Mouse (Mus musculus): Measurements from ENCODE around the gene Acbd3. TPM values are rescaled to one million over a fixed set of nuclear protein-coding genes. Genes with fewer than 3 reads are reported as not detected.

The Acbd3 gene
- 21.8 and 22.5 TPM in 2 replicates for polyA plus RNA-seq (2015; fragmentation: Nextera tagmentation; extraction: Ambion mirVana)

DNA sequence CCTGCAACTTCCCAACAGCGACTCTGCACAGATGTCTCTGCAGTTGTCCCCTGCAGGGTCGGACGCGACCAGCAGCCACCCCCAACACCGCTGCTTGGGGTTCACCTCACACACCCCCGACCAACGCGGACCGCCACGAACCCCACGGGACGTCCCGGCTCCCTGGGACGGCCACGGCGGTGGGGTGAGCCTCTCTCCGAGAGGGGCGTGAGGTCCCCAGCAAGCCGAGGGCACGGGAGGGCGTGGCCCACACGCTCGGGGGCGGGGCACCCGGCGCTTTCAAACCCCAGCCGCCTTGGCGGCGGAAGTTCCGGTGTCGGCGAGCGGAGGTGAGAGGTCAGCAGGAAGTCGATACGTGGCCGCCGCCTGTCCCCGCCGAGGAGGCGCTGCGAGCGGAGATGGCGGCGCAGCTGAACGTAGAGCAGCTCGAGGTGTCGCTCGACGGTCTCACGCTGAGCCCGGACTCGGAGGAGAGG lies at the start of gene Acbd3:
Acbd3 (plus strand) TSS at position 340 of the 476 bp plus-strand sequence.
- Histone ChIP-seq H3K4me3 (ENCODE audit: low read length) (peak within 1 kb of the TSS; percentile 100), H3K9me3 (ENCODE audit: control insufficient read depth, low read length) (no peaks in the 10 kb centered on the region), H3K27me3 (replicated peaks; ENCODE audit: control insufficient read depth, insufficient read depth, low read length) (no peaks in the 10 kb centered on the region), H3K36me3 (ENCODE audit: control insufficient read depth, insufficient read depth, low read length) (no peaks in the 10 kb centered on the region), H3K27ac (ENCODE audit: low read depth, low read length) (peak within 1 kb of the TSS; percentile 91), H3K4me1 (ENCODE audit: control insufficient read depth, insufficient read depth, low read depth, low read length) (peaks cover 26% of the 10 kb centered on the region), H3K4me2 (ENCODE audit: low read length) (peak within 1 kb of the TSS; percentile 88), H3K9ac (ENCODE audit: low read depth, low read length) (peak within 1 kb of the TSS; percentile 99)
- peak; percentile 97 for ATAC-seq
- WGBS: 0% methylated on average over 48 of the region's 52 CpGs

- WGBS: 94% methylated on average over 7 of the region's 7 CpGs
- peaks cover 6% of the 10 kb centered on the region; the same call in 1 of the 2 replicates for H3K36me3 ChIP-seq (ENCODE audit: control insufficient read depth, insufficient read depth, low read length)
- no peak overlapping the region for H3K27ac ChIP-seq (ENCODE audit: low read depth, low read length)
- no peak overlapping the region for H3K4me3 ChIP-seq (ENCODE audit: low read length)
- ATAC-seq: no peak
- no peak overlapping the region for H3K4me2 ChIP-seq (ENCODE audit: low read length)
- H3K4me1 ChIP-seq (ENCODE audit: control insufficient read depth, insufficient read depth, low read depth, low read length): no peaks in the 10 kb centered on the region
- H3K9me3 ChIP-seq (ENCODE audit: control insufficient read depth, low read length): no peaks in the 10 kb centered on the region
- no peak overlapping the region for H3K9ac ChIP-seq (ENCODE audit: low read depth, low read length)
- H3K27me3 ChIP-seq (replicated peaks; ENCODE audit: control insufficient read depth, insufficient read depth, low read length): peaks cover 15% of the 10 kb centered on the region
Measured at GRCm38 (mm10) chr1:180691284-180691683, 34.6 kb upstream of the Acbd3 start.

GRCm38 (mm10) chr1:180696626-180697352 lies 29.1 kb upstream of the Acbd3 start, which contains the start of gene Mixl1:
Gene Mixl1 (minus strand): TSS chr1:180697034.
- peak within 1 kb of the TSS; percentile 49 for H3K4me2 ChIP-seq (ENCODE audit: low read length)
- peak within 1 kb of the TSS; percentile 41 for H3K9ac ChIP-seq (ENCODE audit: low read depth, low read length)
- H3K4me3 ChIP-seq (ENCODE audit: low read length): peak within 1 kb of the TSS; percentile 43
- H3K4me1 ChIP-seq (ENCODE audit: control insufficient read depth, insufficient read depth, low read depth, low read length): peaks cover 4% of the 10 kb centered on the region; the same call in 1 of the 2 replicates
- ATAC-seq: no peak
- WGBS: under 1% methylated on average over 79 of the region's 79 CpGs
- peaks cover 35% of the 10 kb centered on the region for H3K27me3 ChIP-seq (replicated peaks; ENCODE audit: control insufficient read depth, insufficient read depth, low read length)
- H3K27ac ChIP-seq (ENCODE audit: low read depth, low read length): no peak within 1 kb of the TSS
- no peaks in the 10 kb centered on the region for H3K36me3 ChIP-seq (ENCODE audit: control insufficient read depth, insufficient read depth, low read length)
- H3K9me3 ChIP-seq (ENCODE audit: control insufficient read depth, low read length): no peaks in the 10 kb centered on the region

- no peak for ATAC-seq
- Histone ChIP-seq H3K9ac (ENCODE audit: low read depth, low read length) (no peak overlapping the region), H3K9me3 (ENCODE audit: control insufficient read depth, low read length) (no peaks in the 10 kb centered on the region), H3K27me3 (replicated peaks; ENCODE audit: control insufficient read depth, insufficient read depth, low read length) (peaks cover 35% of the 10 kb centered on the region), H3K4me2 (ENCODE audit: low read length) (no peak overlapping the region), H3K27ac (ENCODE audit: low read depth, low read length) (no peak overlapping the region), H3K4me3 (ENCODE audit: low read length) (no peak overlapping the region), H3K36me3 (ENCODE audit: control insufficient read depth, insufficient read depth, low read length) (no peaks in the 10 kb centered on the region), H3K4me1 (ENCODE audit: control insufficient read depth, insufficient read depth, low read depth, low read length) (peaks cover 4% of the 10 kb centered on the region; the same call in 1 of the 2 replicates)
- 68% methylated on average over 5 of the region's 5 CpGs for WGBS
Measured at GRCm38 (mm10) chr1:180698063-180698462, 27.8 kb upstream of the Acbd3 start.

GRCm38 (mm10) chr1:180703400-180703799 lies 22.4 kb upstream of the Acbd3 start:
- no peak for ATAC-seq
- 59% methylated on average over 6 of the region's 6 CpGs for WGBS
- no peaks in the 10 kb centered on the region for H3K36me3 ChIP-seq (ENCODE audit: control insufficient read depth, insufficient read depth, low read length)
- no peaks in the 10 kb centered on the region for H3K9me3 ChIP-seq (ENCODE audit: control insufficient read depth, low read length)
- no peak overlapping the region for H3K9ac ChIP-seq (ENCODE audit: low read depth, low read length)
- no peaks in the 10 kb centered on the region for H3K27me3 ChIP-seq (replicated peaks; ENCODE audit: control insufficient read depth, insufficient read depth, low read length)
- no peak overlapping the region for H3K27ac ChIP-seq (ENCODE audit: low read depth, low read length)
- no peak overlapping the region for H3K4me3 ChIP-seq (ENCODE audit: low read length)
- no peaks in the 10 kb centered on the region for H3K4me1 ChIP-seq (ENCODE audit: control insufficient read depth, insufficient read depth, low read depth, low read length)
- peak overlapping the region; percentile 30 for H3K4me2 ChIP-seq (ENCODE audit: low read length)

GRCm38 (mm10) chr1:180707368-180707767 lies 18.5 kb upstream of the Acbd3 start:
- Histone ChIP-seq H3K4me3 (ENCODE audit: low read length) (no peak overlapping the region), H3K9me3 (ENCODE audit: control insufficient read depth, low read length) (no peaks in the 10 kb centered on the region), H3K27ac (ENCODE audit: low read depth, low read length) (no peak overlapping the region), H3K4me1 (ENCODE audit: control insufficient read depth, insufficient read depth, low read depth, low read length) (no peaks in the 10 kb centered on the region), H3K36me3 (ENCODE audit: control insufficient read depth, insufficient read depth, low read length) (no peaks in the 10 kb centered on the region), H3K4me2 (ENCODE audit: low read length) (no peak overlapping the region), H3K27me3 (replicated peaks; ENCODE audit: control insufficient read depth, insufficient read depth, low read length) (no peaks in the 10 kb centered on the region), H3K9ac (ENCODE audit: low read depth, low read length) (no peak overlapping the region)
- no peak for ATAC-seq
- 63% methylated on average over 3 of the region's 3 CpGs for WGBS

DNA sequence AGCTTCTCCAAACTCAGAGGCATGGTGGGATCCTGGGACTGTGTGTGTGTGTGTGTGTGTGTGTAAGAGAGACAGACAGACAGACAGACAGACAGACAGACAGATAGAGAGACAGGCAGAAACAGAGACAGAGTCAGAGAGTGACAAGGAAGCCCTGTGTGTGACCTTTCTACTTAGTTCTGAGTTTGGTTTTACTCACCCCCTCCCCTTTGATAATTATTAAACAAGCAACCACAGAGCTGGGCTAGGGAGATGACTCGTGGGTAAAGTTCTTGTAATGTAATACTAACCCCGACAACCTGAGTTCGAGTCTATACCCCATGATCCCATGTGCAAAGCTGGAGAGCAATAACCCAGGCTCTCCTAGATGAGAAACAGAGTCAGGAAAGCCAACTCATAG lies 18.0 kb upstream of the Acbd3 start:
- H3K4me1 ChIP-seq (ENCODE audit: control insufficient read depth, insufficient read depth, low read depth, low read length): no peaks in the 10 kb centered on the region
- no peak overlapping the region for H3K27ac ChIP-seq (ENCODE audit: low read depth, low read length)
- no peaks in the 10 kb centered on the region for H3K9me3 ChIP-seq (ENCODE audit: control insufficient read depth, low read length)
- no peak overlapping the region for H3K4me3 ChIP-seq (ENCODE audit: low read length)
- ATAC-seq: no peak
- no peaks in the 10 kb centered on the region for H3K36me3 ChIP-seq (ENCODE audit: control insufficient read depth, insufficient read depth, low read length)
- H3K27me3 ChIP-seq (replicated peaks; ENCODE audit: control insufficient read depth, insufficient read depth, low read length): no peaks in the 10 kb centered on the region
- no peak overlapping the region for H3K9ac ChIP-seq (ENCODE audit: low read depth, low read length)
- no peak overlapping the region for H3K4me2 ChIP-seq (ENCODE audit: low read length)
- 84% methylated on average over 3 of the region's 3 CpGs for WGBS

- WGBS: 80% methylated on average over 14 of the region's 14 CpGs
- ATAC-seq: no peak
Measured at GRCm38 (mm10) chr1:180708935-180709776, 16.7 kb upstream of the Acbd3 start.

DNA sequence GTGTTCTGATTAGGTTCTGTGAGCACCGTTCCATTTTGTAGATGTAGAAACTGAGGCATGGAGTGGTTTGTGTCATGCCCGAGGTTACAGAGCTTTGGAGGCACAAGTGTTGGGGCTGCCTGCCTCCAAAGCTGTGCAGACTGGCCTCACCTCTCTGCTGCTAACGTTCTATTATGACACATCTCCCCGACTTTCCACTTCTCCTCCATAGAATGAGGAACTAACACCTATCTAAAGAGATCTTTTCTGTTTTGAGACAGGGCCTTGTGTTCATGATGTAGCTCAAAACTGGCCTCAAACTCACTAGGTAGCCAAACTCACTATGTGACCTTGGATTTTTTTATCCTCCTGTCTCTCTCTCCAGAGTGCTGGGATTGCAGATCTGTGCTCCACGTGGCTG lies 7.1 kb upstream of the Acbd3 start:
- no peak for ATAC-seq
- no peak overlapping the region for H3K9ac ChIP-seq (ENCODE audit: low read depth, low read length)
- WGBS: 81% methylated on average over 5 of the region's 5 CpGs

More at GRCm38 (mm10) chr1:180708935-180709776, 16.7 kb upstream of the Acbd3 start:
- Histone ChIP-seq H3K27ac (ENCODE audit: low read depth, low read length) (no peak overlapping the region), H3K4me1 (ENCODE audit: control insufficient read depth, insufficient read depth, low read depth, low read length) (no peaks in the 10 kb centered on the region), H3K9me3 (ENCODE audit: control insufficient read depth, low read length) (no peaks in the 10 kb centered on the region), H3K4me2 (ENCODE audit: low read length) (no peak overlapping the region), H3K36me3 (ENCODE audit: control insufficient read depth, insufficient read depth, low read length) (no peaks in the 10 kb centered on the region), H3K9ac (ENCODE audit: low read depth, low read length) (no peak overlapping the region), H3K4me3 (ENCODE audit: low read length) (no peak overlapping the region), H3K27me3 (replicated peaks; ENCODE audit: control insufficient read depth, insufficient read depth, low read length) (no peaks in the 10 kb centered on the region)

More for the DNA sequence above, 7.1 kb upstream of the Acbd3 start:
- H3K4me2 ChIP-seq (ENCODE audit: low read length): no peak overlapping the region
- H3K36me3 ChIP-seq (ENCODE audit: control insufficient read depth, insufficient read depth, low read length): no peaks in the 10 kb centered on the region
- no peak overlapping the region for H3K4me3 ChIP-seq (ENCODE audit: low read length)
- no peaks in the 10 kb centered on the region for H3K9me3 ChIP-seq (ENCODE audit: control insufficient read depth, low read length)
- no peaks in the 10 kb centered on the region for H3K4me1 ChIP-seq (ENCODE audit: control insufficient read depth, insufficient read depth, low read depth, low read length)
- no peak overlapping the region for H3K27ac ChIP-seq (ENCODE audit: low read depth, low read length)
- no peaks in the 10 kb centered on the region for H3K27me3 ChIP-seq (replicated peaks; ENCODE audit: control insufficient read depth, insufficient read depth, low read length)

All from hindbrain, embryonic 16.5 days (tissue).